Mouse (Mus musculus): Measurements from ENCODE around the gene Ankrd2.

DNA sequence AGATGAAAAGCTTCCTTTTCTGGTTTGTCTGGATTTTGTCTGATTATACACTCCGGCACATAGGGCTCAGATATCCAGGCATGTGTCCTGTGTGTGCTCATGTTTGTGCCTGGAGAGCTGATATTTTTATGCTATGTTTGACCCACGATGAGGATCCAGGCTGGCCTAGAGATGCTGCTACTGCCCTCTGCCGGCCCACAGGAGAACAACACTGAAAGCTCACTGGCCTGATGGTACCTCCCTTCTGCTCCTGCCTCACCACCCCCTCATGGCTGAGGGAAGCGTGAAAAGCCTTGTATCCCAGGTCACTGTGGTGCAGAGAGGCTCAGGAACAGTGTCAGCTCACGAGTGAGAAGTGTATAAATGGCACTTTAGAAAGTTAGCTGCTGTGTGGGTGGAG is 9.6 kb upstream of the Ankrd2 start:
- peak; percentile 97 for TF ChIP-seq CTCF (IDR thresholded peaks at IDR 0.05; ENCODE audit: borderline replicate concordance, insufficient read depth, low read length)
- no peak for TF ChIP-seq POLR2A (IDR thresholded peaks at IDR 0.05; ENCODE audit: low read depth, low read length)

Data from embryonic fibroblast, embryonic 13.5 days (primary cell).